Mouse (Mus musculus): Measurements from ENCODE around the gene Cyp2d40. TPM values are rescaled to one million over a fixed set of nuclear protein-coding genes. Genes with fewer than 3 reads are reported as not detected.
"Not testable (repeated sequence)": the region's sequence is repeated elsewhere in the genome, so short reads cannot be mapped to it uniquely, and the experiment has no call there.

Cyp2d40 gene
- polyA plus RNA-seq (2012; rRNA removed): not detected in 2 replicates

- no peak for DNase-seq (ENCODE audit: low read depth)
Measured at GRCm38 (mm10) chr15:82763631-82764420, at the start of gene Cyp2d40. Cyp2d40 (minus strand) TSS chr15:82764183.

GRCm38 (mm10) chr15:82810556-82810955, 46.6 kb upstream of the Cyp2d40 start:
- no peak for DNase-seq (ENCODE audit: low read depth)

GRCm38 (mm10) chr15:82809511-82809910, 45.5 kb upstream of the Cyp2d40 start:
- DNase-seq (ENCODE audit: low read depth): no peak

GRCm38 (mm10) chr15:82806969-82807763, 43.2 kb upstream of the Cyp2d40 start:
- no peak for DNase-seq (ENCODE audit: low read depth)

- no peak for DNase-seq (ENCODE audit: low read depth)
Measured at GRCm38 (mm10) chr15:82804708-82805639, 41.0 kb upstream of the Cyp2d40 start.

- DNase-seq (ENCODE audit: low read depth): no peak
Measured at GRCm38 (mm10) chr15:82795936-82796440, 32.0 kb upstream of the Cyp2d40 start.

- no peak for DNase-seq (ENCODE audit: low read depth)
Measured at GRCm38 (mm10) chr15:82794277-82794676, 30.3 kb upstream of the Cyp2d40 start, which contains the start of gene Cyp2d26. Cyp2d26 (minus strand) TSS chr15:82794294.

GRCm38 (mm10) chr15:82793868-82794267, 29.9 kb upstream of the Cyp2d40 start:
- no peak for DNase-seq (ENCODE audit: low read depth)

GRCm38 (mm10) chr15:82793454-82793853, 29.5 kb upstream of the Cyp2d40 start:
- no peak for DNase-seq (ENCODE audit: low read depth)

GRCm38 (mm10) chr15:82792566-82792965, 28.6 kb upstream of the Cyp2d40 start:
- no peak for DNase-seq (ENCODE audit: low read depth)

- no peak for DNase-seq (ENCODE audit: low read depth)
Measured at GRCm38 (mm10) chr15:82784581-82784980, 20.6 kb upstream of the Cyp2d40 start.

- DNase-seq (ENCODE audit: low read depth): no peak
Measured at GRCm38 (mm10) chr15:82783800-82784199, 19.8 kb upstream of the Cyp2d40 start.

GRCm38 (mm10) chr15:82777856-82778255, 13.9 kb upstream of the Cyp2d40 start:
- not testable (repeated sequence) for DNase-seq (ENCODE audit: low read depth)

GRCm38 (mm10) chr15:82765943-82766342, 2.0 kb upstream of the Cyp2d40 start:
- no peak for DNase-seq (ENCODE audit: low read depth)

GRCm38 (mm10) chr15:82764881-82765280, 898 bp upstream of the Cyp2d40 start:
- no peak for DNase-seq (ENCODE audit: low read depth)

- no peak for DNase-seq (ENCODE audit: low read depth)
Measured at GRCm38 (mm10) chr15:82748141-82748540, 15.8 kb downstream of the Cyp2d40 start.

GRCm38 (mm10) chr15:82747516-82747915, 16.5 kb downstream of the Cyp2d40 start:
- no peak for DNase-seq (ENCODE audit: low read depth)

- not testable (repeated sequence) for DNase-seq (ENCODE audit: low read depth)
Measured at GRCm38 (mm10) chr15:82733331-82733925, 30.6 kb downstream of the Cyp2d40 start.
